Mouse (Mus musculus) cortical plate, adult 2 months (tissue): Measurements from ENCODE around the gene Asic3. TPM values are rescaled to one million over a fixed set of nuclear protein-coding genes. Genes with fewer than 3 reads are reported as not detected.

Experiments
- H3K27ac ChIP-seq: fragments of 200-500 bp; 2 replicates; pipeline ENCODE4 v1.5.1; 2012; ENCODE audit warnings: low read length, control low read depth, inconsistent platforms; ENCODE audit not compliant: insufficient read depth
- H3K4me1 ChIP-seq: fragments of 200-500 bp; 2 replicates; pipeline ENCODE4 v1.6.1; 2011; ENCODE audit warnings: low read length; ENCODE audit not compliant: control insufficient read depth, insufficient read depth
- H3K4me3 ChIP-seq: fragments of 200-500 bp; 2 replicates; pipeline ENCODE4 v1.5.1; 2011; ENCODE audit warnings: mild to moderate bottlenecking, low read length, control low read depth; ENCODE audit not compliant: insufficient read depth
- CTCF ChIP-seq: fragments of 200-500 bp; IDR thresholded peaks from 2 replicates; pipeline ENCODE4 v1.5.1; 2011; ENCODE audit warnings: mild to moderate bottlenecking, control low read depth, low read length; ENCODE audit not compliant: insufficient read depth; ENCODE audit errors: extremely low read depth
- POLR2A ChIP-seq: fragments of 200-500 bp; IDR thresholded peaks from 2 replicates; pipeline ENCODE4 v1.6.1; 2011; ENCODE audit warnings: mild to moderate bottlenecking, low read length, control low read depth; ENCODE audit not compliant: insufficient read depth; ENCODE audit errors: extremely low read depth
- polyA plus RNA-seq: library from polyadenylated mRNA; depleted of rRNA; stranded (reverse); fragments of >200 nt; gene quantifications from 2 replicates; pipeline ENCODE4 v1.2.3, GENCODE M21; 2012

Gene Asic3
- polyA plus RNA-seq, 1 experiment, result 0.44 TPM

GRCm38 (mm10) chr5:24374666-24375328 lies 38.4 kb upstream of the Asic3 start:
- Histone ChIP-seq H3K4me1 (peaks cover 5% of the 10 kb centered on the region; the same call in 1 of the 2 replicates), H3K4me3 (no peak overlapping the region), H3K27ac (no peak overlapping the region)
- no peak for TF ChIP-seq POLR2A
- TF ChIP-seq CTCF, result no peak

DNA sequence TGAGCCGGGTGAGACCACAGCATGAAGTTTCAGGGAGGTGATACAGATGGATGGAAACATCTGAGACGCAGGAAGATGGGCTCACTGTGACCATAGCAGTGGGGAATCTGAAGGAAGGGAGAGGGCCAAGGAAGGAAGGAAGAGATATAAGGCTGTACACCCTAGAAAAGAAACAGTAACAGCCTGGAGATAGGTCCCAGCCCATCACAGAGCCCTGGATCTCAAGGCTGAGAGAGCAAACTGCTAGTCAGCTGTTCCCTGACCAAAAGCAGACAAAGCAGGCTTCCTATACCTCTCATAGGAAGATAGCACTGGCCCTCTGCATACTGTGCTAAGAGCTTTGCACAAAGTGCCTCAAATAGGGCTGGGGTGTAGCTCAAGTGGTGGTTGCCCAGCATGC lies 34.5 kb upstream of the Asic3 start:
- no peak overlapping the region for H3K27ac ChIP-seq
- no peak overlapping the region for H3K4me3 ChIP-seq
- TF ChIP-seq CTCF, result no peak
- TF ChIP-seq POLR2A, result no peak
- H3K4me1 ChIP-seq, result peaks cover 6% of the 10 kb centered on the region; the same call in 1 of the 2 replicates

- Histone ChIP-seq H3K4me3 (no peak overlapping the region), H3K4me1 (peaks cover 6% of the 10 kb centered on the region; the same call in 1 of the 2 replicates), H3K27ac (no peak overlapping the region)
- no peak for TF ChIP-seq POLR2A
- no peak for TF ChIP-seq CTCF
Measured at GRCm38 (mm10) chr5:24379501-24379900, 33.7 kb upstream of the Asic3 start.

GRCm38 (mm10) chr5:24380499-24380898 lies 32.7 kb upstream of the Asic3 start:
- 0 out of 2 replicates have a peak, but pooled peaks cover 3% of the 10 kb centered on the region for H3K4me1 ChIP-seq
- no peak overlapping the region for H3K4me3 ChIP-seq
- TF ChIP-seq CTCF, result no peak
- TF ChIP-seq POLR2A, result no peak
- no peak overlapping the region for H3K27ac ChIP-seq

DNA sequence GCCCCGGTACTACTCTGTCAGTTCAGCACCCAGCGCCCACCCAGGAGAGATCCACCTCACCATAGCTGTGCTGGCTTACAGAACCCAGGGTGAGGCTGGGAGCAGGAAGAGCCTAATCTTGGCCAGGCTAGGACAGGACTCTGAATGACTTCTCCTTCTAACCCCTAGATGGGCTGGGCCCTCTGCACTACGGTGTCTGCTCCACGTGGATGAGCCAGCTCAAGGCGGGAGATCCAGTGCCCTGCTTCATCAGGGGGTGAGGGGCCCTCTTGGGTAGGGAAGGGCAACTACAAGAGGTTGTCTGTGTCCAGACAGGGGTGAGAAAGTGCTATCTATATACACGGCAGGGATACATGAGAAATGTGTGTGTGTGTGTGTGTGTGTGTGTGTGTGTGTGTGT lies 31.7 kb upstream of the Asic3 start:
- Histone ChIP-seq H3K27ac (no peak overlapping the region), H3K4me3 (no peak overlapping the region), H3K4me1 (0 out of 2 replicates have a peak, but pooled peaks cover 3% of the 10 kb centered on the region)
- no peak for TF ChIP-seq CTCF
- TF ChIP-seq POLR2A, result no peak

- no peak overlapping the region for H3K4me3 ChIP-seq
- 0 out of 2 replicates have a peak, but pooled peaks cover 3% of the 10 kb centered on the region for H3K4me1 ChIP-seq
- no peak overlapping the region for H3K27ac ChIP-seq
- no peak for TF ChIP-seq POLR2A
- no peak for TF ChIP-seq CTCF
Measured at GRCm38 (mm10) chr5:24381988-24382387, 31.2 kb upstream of the Asic3 start.

- Histone ChIP-seq H3K4me3 (peak overlapping the region; percentile 49), H3K4me1 (peaks cover 6% of the 10 kb centered on the region; the same call in 1 of the 2 replicates)
- TF ChIP-seq POLR2A (no peak), CTCF (peak; percentile 29; the same call in 1 of the 2 replicates)
Measured at GRCm38 (mm10) chr5:24383026-24383859, 29.9 kb upstream of the Asic3 start.

GRCm38 (mm10) chr5:24384407-24384806 lies 28.8 kb upstream of the Asic3 start:
- Histone ChIP-seq H3K4me1 (peaks cover 6% of the 10 kb centered on the region; the same call in 1 of the 2 replicates), H3K27ac (no peak overlapping the region), H3K4me3 (no peak overlapping the region; the same call in 1 of the 2 replicates)
- TF ChIP-seq POLR2A (no peak), CTCF (no peak)

More at GRCm38 (mm10) chr5:24383026-24383859, 29.9 kb upstream of the Asic3 start:
- 0 out of 2 replicates have a peak overlapping the region, but pooled peaks have one; percentile 1 for H3K27ac ChIP-seq

- peaks cover 3% of the 10 kb centered on the region; the same call in 1 of the 2 replicates for H3K4me1 ChIP-seq
- no peak overlapping the region for H3K4me3 ChIP-seq
- H3K27ac ChIP-seq, result no peak overlapping the region
- TF ChIP-seq POLR2A (no peak), CTCF (no peak)
Measured at GRCm38 (mm10) chr5:24385374-24385773, 27.8 kb upstream of the Asic3 start.
